22 mouse cellular contexts compared by ENCODE assay signal in genomic region chr6:135961766-135962165, GRCm38 (mm10).
DNase-seq lines count a peak whose midpoint lies in the region; ATAC-seq and TF ChIP-seq lines count a peak whose summit lies in the region.
"Had no signal": no experiment of that assay in that cellular context is flagged by ENCODE, and none has a peak within 500 bp of the region (broad histone marks: within the 10 kb centered on the region; RNA-seq: fewer than 3 reads in every experiment).

No protein-coding gene starts in this region.

- no peaks in the 10 kb centered on the region for H3K27me3 ChIP-seq in forebrain, embryonic 16.5 days (replicated peaks; ENCODE audit: control insufficient read depth, insufficient read depth, low read length)
- no peaks in the 10 kb centered on the region for H3K27me3 ChIP-seq in forebrain, embryonic 10.5 days (ENCODE audit: poor library complexity, severe bottlenecking)
- H3K27me3 ChIP-seq in midbrain, embryonic 13.5 days: no peaks in the 10 kb centered on the region
- H3K27me3 ChIP-seq in midbrain, embryonic 11.5 days (ENCODE audit: control insufficient read depth, insufficient read depth, low read length): no peaks in the 10 kb centered on the region
- no peaks in the 10 kb centered on the region for H3K27me3 ChIP-seq in hindbrain, embryonic 13.5 days
- no peaks in the 10 kb centered on the region for H3K27me3 ChIP-seq in midbrain, postnatal 0 days (ENCODE audit: insufficient read depth, low read length)
- H3K27me3 ChIP-seq in embryonic facial prominence, embryonic 10.5 days (replicated peaks; ENCODE audit: low read depth, poor library complexity, severe bottlenecking): no peaks in the 10 kb centered on the region
- H3K27me3 ChIP-seq: heart, embryonic 15.5 days; intestine, embryonic 15.5 days; limb, embryonic 12.5 days; liver, embryonic 12.5 days; stomach, embryonic 15.5 days had no signal

- no peak overlapping the region for H3K4me3 ChIP-seq in forebrain, embryonic 16.5 days (replicated peaks; ENCODE audit: low read length)
- H3K4me3 ChIP-seq in forebrain, embryonic 10.5 days: no peak overlapping the region
- no peak overlapping the region for H3K4me3 ChIP-seq in midbrain, embryonic 13.5 days (replicated peaks)
- H3K4me3 ChIP-seq in midbrain, embryonic 11.5 days (ENCODE audit: low read depth, low read length): no peak overlapping the region
- no peak overlapping the region for H3K4me3 ChIP-seq in hindbrain, embryonic 13.5 days
- H3K4me3 ChIP-seq in midbrain, postnatal 0 days (ENCODE audit: low read depth, low read length): no peak overlapping the region
- no peak overlapping the region for H3K4me3 ChIP-seq in embryonic facial prominence, embryonic 10.5 days
- H3K4me3 ChIP-seq: heart, embryonic 15.5 days; intestine, embryonic 15.5 days; limb, embryonic 12.5 days; liver, embryonic 12.5 days; stomach, embryonic 15.5 days had no signal

- WGBS in forebrain, embryonic 16.5 days: 27% methylated on average over 9 of the region's 9 CpGs
- WGBS in forebrain, embryonic 10.5 days: 36% methylated on average over 9 of the region's 9 CpGs
- 27% methylated on average over 9 of the region's 9 CpGs for WGBS in midbrain, embryonic 13.5 days
- WGBS in midbrain, embryonic 11.5 days: 26% methylated on average over 9 of the region's 9 CpGs
- 15% methylated on average over 9 of the region's 9 CpGs for WGBS in hindbrain, embryonic 13.5 days
- 26% methylated on average over 9 of the region's 9 CpGs for WGBS in midbrain, postnatal 0 days
- 49% methylated on average over 9 of the region's 9 CpGs for WGBS in embryonic facial prominence, embryonic 10.5 days

- no peak for DNase-seq in forebrain, embryonic 10.5 days (ENCODE audit: extremely low spot score, low spot score)
- DNase-seq in midbrain, embryonic 11.5 days (ENCODE audit: low spot score, missing footprints): no peak
- peak; percentile 39 for DNase-seq in midbrain, postnatal 0 days (ENCODE audit: low spot score)
- no peak for DNase-seq in thymus, postnatal 4 days
- no peak for DNase-seq in embryonic facial prominence, embryonic 10.5 days (ENCODE audit: low spot score)
- DNase-seq: adrenal gland, postnatal 25 days; cerebellum, adult 11 months; gastrocnemius, postnatal 36 days; heart, postnatal 4 days; kidney, adult 8-10 months; kidney, postnatal 10 days; lung, adult 18-20 months; lung, postnatal 10 days; thymus, postnatal 25 days had no signal

- no peak for TF ChIP-seq CTCF in midbrain, postnatal 0 days (IDR thresholded peaks at IDR 0.05)

- H3K27ac ChIP-seq in forebrain, embryonic 16.5 days (ENCODE audit: low read length): no peak overlapping the region
- H3K27ac ChIP-seq in forebrain, embryonic 10.5 days: no peak overlapping the region
- no peak overlapping the region for H3K27ac ChIP-seq in midbrain, embryonic 13.5 days
- H3K27ac ChIP-seq in midbrain, embryonic 11.5 days (ENCODE audit: low read depth, low read length): no peak overlapping the region
- no peak overlapping the region for H3K27ac ChIP-seq in hindbrain, embryonic 13.5 days
- H3K27ac ChIP-seq in midbrain, postnatal 0 days (ENCODE audit: low read depth, low read length): no peak overlapping the region
- H3K27ac ChIP-seq in embryonic facial prominence, embryonic 10.5 days (replicated peaks): no peak overlapping the region
- H3K27ac ChIP-seq: heart, embryonic 15.5 days; intestine, embryonic 15.5 days; limb, embryonic 12.5 days; liver, embryonic 12.5 days; stomach, embryonic 15.5 days had no signal

- H3K9ac ChIP-seq in forebrain, embryonic 16.5 days (replicated peaks; ENCODE audit: low read depth, low read length): no peak overlapping the region
- H3K9ac ChIP-seq in midbrain, embryonic 13.5 days (replicated peaks): no peak overlapping the region
- H3K9ac ChIP-seq in midbrain, embryonic 11.5 days (ENCODE audit: low read length): no peak overlapping the region
- no peak overlapping the region for H3K9ac ChIP-seq in hindbrain, embryonic 13.5 days
- no peak overlapping the region for H3K9ac ChIP-seq in midbrain, postnatal 0 days (replicated peaks; ENCODE audit: low read length, poor library complexity, severe bottlenecking)
- H3K9ac ChIP-seq: heart, embryonic 15.5 days; intestine, embryonic 15.5 days; limb, embryonic 12.5 days; liver, embryonic 12.5 days; stomach, embryonic 15.5 days had no signal

- no peaks in the 10 kb centered on the region for H3K9me3 ChIP-seq in forebrain, embryonic 16.5 days (ENCODE audit: control insufficient read depth, low read length)
- H3K9me3 ChIP-seq in forebrain, embryonic 10.5 days: no peaks in the 10 kb centered on the region
- H3K9me3 ChIP-seq in midbrain, embryonic 13.5 days: no peaks in the 10 kb centered on the region
- no peaks in the 10 kb centered on the region for H3K9me3 ChIP-seq in midbrain, embryonic 11.5 days (ENCODE audit: control insufficient read depth, low read length)
- H3K9me3 ChIP-seq in hindbrain, embryonic 13.5 days: no peaks in the 10 kb centered on the region
- no peaks in the 10 kb centered on the region for H3K9me3 ChIP-seq in midbrain, postnatal 0 days (ENCODE audit: low read length)
- H3K9me3 ChIP-seq in embryonic facial prominence, embryonic 10.5 days: no peaks in the 10 kb centered on the region; the same call in 1 of the 2 replicates
- H3K9me3 ChIP-seq: heart, embryonic 15.5 days; intestine, embryonic 15.5 days; limb, embryonic 12.5 days; stomach, embryonic 15.5 days had no signal

- no peak overlapping the region for H3K4me2 ChIP-seq in forebrain, embryonic 16.5 days (ENCODE audit: low read length)
- H3K4me2 ChIP-seq in midbrain, embryonic 13.5 days (replicated peaks): no peak overlapping the region
- no peak overlapping the region for H3K4me2 ChIP-seq in midbrain, embryonic 11.5 days
- H3K4me2 ChIP-seq in hindbrain, embryonic 13.5 days: no peak overlapping the region
- H3K4me2 ChIP-seq in midbrain, postnatal 0 days (ENCODE audit: low read depth, low read length, poor library complexity, severe bottlenecking): no peak overlapping the region
- H3K4me2 ChIP-seq: heart, embryonic 15.5 days; intestine, embryonic 15.5 days; limb, embryonic 12.5 days; liver, embryonic 12.5 days; stomach, embryonic 15.5 days had no signal

- H3K36me3 ChIP-seq in forebrain, embryonic 16.5 days (ENCODE audit: control insufficient read depth, insufficient read depth): no peaks in the 10 kb centered on the region
- H3K36me3 ChIP-seq in forebrain, embryonic 10.5 days (replicated peaks): no peaks in the 10 kb centered on the region
- H3K36me3 ChIP-seq in midbrain, embryonic 13.5 days: no peaks in the 10 kb centered on the region
- no peaks in the 10 kb centered on the region for H3K36me3 ChIP-seq in midbrain, embryonic 11.5 days (ENCODE audit: control insufficient read depth, insufficient read depth, low read length)
- H3K36me3 ChIP-seq in hindbrain, embryonic 13.5 days: no peaks in the 10 kb centered on the region
- H3K36me3 ChIP-seq in midbrain, postnatal 0 days (ENCODE audit: insufficient read depth, low read length): no peaks in the 10 kb centered on the region
- H3K36me3 ChIP-seq in embryonic facial prominence, embryonic 10.5 days (replicated peaks): no peaks in the 10 kb centered on the region
- H3K36me3 ChIP-seq: heart, embryonic 15.5 days; intestine, embryonic 15.5 days; limb, embryonic 12.5 days; liver, embryonic 12.5 days; stomach, embryonic 15.5 days had no signal

- H3K4me1 ChIP-seq in forebrain, embryonic 16.5 days (replicated peaks; ENCODE audit: control insufficient read depth, insufficient read depth, low read length): peaks cover 6% of the 10 kb centered on the region
- H3K4me1 ChIP-seq in forebrain, embryonic 10.5 days: peaks cover 7% of the 10 kb centered on the region
- H3K4me1 ChIP-seq in midbrain, embryonic 13.5 days (replicated peaks): peaks cover 10% of the 10 kb centered on the region
- H3K4me1 ChIP-seq in midbrain, embryonic 11.5 days (ENCODE audit: control insufficient read depth, insufficient read depth, low read length): no peaks in the 10 kb centered on the region
- peaks cover 13% of the 10 kb centered on the region for H3K4me1 ChIP-seq in hindbrain, embryonic 13.5 days (replicated peaks)
- no peaks in the 10 kb centered on the region for H3K4me1 ChIP-seq in midbrain, postnatal 0 days (ENCODE audit: insufficient read depth, low read length)
- H3K4me1 ChIP-seq in embryonic facial prominence, embryonic 10.5 days: no peaks in the 10 kb centered on the region
- H3K4me1 ChIP-seq: heart, embryonic 15.5 days; intestine, embryonic 15.5 days; limb, embryonic 12.5 days; liver, embryonic 12.5 days; stomach, embryonic 15.5 days had no signal

- peak; percentile 38 for ATAC-seq in forebrain, embryonic 16.5 days
- ATAC-seq in midbrain, embryonic 13.5 days: peak; percentile 56; the same call in 1 of the 2 replicates
- ATAC-seq in midbrain, embryonic 11.5 days (ENCODE audit: low FRiP score): no peak
- ATAC-seq in hindbrain, embryonic 13.5 days (ENCODE audit: low FRiP score): 0 out of 2 replicates have a peak, but pooled peaks have one; percentile 50
- ATAC-seq in midbrain, postnatal 0 days (ENCODE audit: low FRiP score): no peak
- ATAC-seq: intestine, embryonic 15.5 days; liver, embryonic 12.5 days had no signal

Comparison
In these comparisons a context has a peak if more than half of its experiments do, and no peak if none do; other contexts are left out.
1. ATAC-seq: peak in forebrain, embryonic 16.5 days (single experiment), midbrain, embryonic 13.5 days (single experiment) and hindbrain, embryonic 13.5 days (single experiment); none in midbrain, embryonic 11.5 days (single experiment) and midbrain, postnatal 0 days (single experiment).